Mouse (Mus musculus): ENCODE measurements around the gene Pole3.

GRCm38 (mm10) chr4:62569603-62570002, 44.7 kb upstream of the Pole3 start:
- no peak for TF ChIP-seq TCF12 (IDR thresholded peaks at IDR 0.05; ENCODE audit: low read depth, low read length)
- TF ChIP-seq CTCF (conservative IDR thresholded peaks at IDR 0.05 in 1 of 2, IDR thresholded peaks at IDR 0.05 in 1 of 2; ENCODE audit: low read depth in 2 of 2, low read length in 2 of 2), result no peak
- TF ChIP-seq POLR2A (IDR thresholded peaks at IDR 0.05; ENCODE audit: low read depth, low read length), result no peak
- TF ChIP-seq UBTF (IDR thresholded peaks at IDR 0.05; ENCODE audit: low read depth, low read length), result no peak
- TF ChIP-seq POLR2AphosphoS2 (IDR thresholded peaks at IDR 0.05; ENCODE audit: low read depth, low read length), result no peak
